Mouse (Mus musculus): ENCODE results near the gene Faim2. TPM values are rescaled to one million over a fixed set of nuclear protein-coding genes. Genes with fewer than 3 reads are reported as not detected.
A peak's percentile ranks its signal among the peaks of the same experiment; 100 is the strongest.

Faim2 gene
- polyA plus RNA-seq, 1 experiment from 2014 or later: 5.5 TPM

- WGBS: under 1% methylated on average over 42 of the region's 43 CpGs
- peak overlapping the region; percentile 80 for H3K9ac ChIP-seq
- H3K9me3 ChIP-seq (replicated peaks): no peaks in the 10 kb centered on the region
- H3K4me2 ChIP-seq: peak overlapping the region; percentile 87
- 0 out of 2 replicates have a peak, but pooled peaks cover 8% of the 10 kb centered on the region for H3K36me3 ChIP-seq (ENCODE audit: poor library complexity, severe bottlenecking)
- H3K27me3 ChIP-seq: no peaks in the 10 kb centered on the region
- peak; percentile 78 for ATAC-seq
- H3K4me3 ChIP-seq: peak overlapping the region; percentile 84
- H3K27ac ChIP-seq: peak overlapping the region; percentile 89
- peaks cover 50% of the 10 kb centered on the region for H3K4me1 ChIP-seq
These were observed 70.9 kb downstream of the Faim2 start for GRCm38 (mm10) chr15:99456963-99457605.

DNA sequence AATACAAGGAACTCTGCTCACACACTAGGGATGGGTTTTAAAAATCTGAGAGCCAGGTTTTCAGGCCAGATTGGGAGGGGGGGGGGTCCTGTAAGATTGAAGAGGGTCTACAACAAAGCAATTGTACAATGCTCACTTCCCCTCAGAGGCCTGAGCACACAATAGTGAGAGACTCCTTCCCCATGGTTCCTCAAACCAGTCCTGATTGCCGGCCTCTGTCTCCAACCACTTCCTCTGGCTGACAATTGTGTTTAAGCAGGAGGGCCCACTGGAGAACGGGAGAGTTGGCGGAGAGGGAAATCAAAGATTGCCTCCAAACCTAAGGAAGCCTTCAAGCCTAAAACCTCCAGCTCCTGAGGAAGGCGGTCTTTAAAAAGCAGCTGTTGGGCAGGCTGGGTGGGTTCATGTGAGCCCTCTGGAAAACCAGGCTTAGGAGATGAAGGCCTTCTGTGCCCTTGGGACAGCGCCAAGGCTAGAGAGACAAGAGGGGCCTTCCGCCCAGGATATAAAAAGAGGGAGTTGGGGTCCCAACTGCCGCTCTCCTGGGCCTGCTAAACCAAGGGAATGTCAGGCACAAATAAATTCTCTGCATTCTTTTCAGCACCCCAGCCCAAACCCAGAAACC, 71.5 kb downstream of the Faim2 start:
- 12% methylated on average over 7 of the region's 7 CpGs for WGBS
- Histone ChIP-seq H3K27me3 (no peaks in the 10 kb centered on the region), H3K4me3 (peak overlapping the region; percentile 84), H3K4me2 (peak overlapping the region; percentile 87), H3K36me3 (ENCODE audit: poor library complexity, severe bottlenecking) (0 out of 2 replicates have a peak, but pooled peaks cover 9% of the 10 kb centered on the region), H3K9me3 (replicated peaks) (no peaks in the 10 kb centered on the region), H3K27ac (peak overlapping the region; percentile 89), H3K9ac (peak overlapping the region; percentile 80), H3K4me1 (peaks cover 50% of the 10 kb centered on the region)
- no peak for ATAC-seq

DNA sequence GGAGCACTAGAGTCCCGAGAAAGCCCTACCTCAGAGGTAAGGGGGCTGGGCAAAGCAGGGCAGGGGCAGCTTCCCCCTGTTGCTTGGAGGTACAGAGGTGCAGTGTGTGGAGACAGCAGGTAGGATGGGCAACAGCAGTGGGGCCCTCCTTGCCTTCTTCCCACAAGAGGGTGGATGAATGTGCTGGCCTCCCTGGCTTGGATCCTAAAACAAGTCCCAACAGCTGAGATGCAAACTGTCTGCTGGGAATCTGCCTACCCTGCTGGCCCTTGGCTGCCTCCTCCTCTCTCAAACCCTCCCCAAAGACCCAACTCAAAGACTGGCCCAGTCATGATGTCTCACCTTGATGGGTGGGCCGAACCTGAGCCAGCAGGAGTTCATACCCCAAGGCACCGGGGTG, 72.5 kb downstream of the Faim2 start:
- H3K9me3 ChIP-seq (replicated peaks): no peaks in the 10 kb centered on the region
- 77% methylated on average over 3 of the region's 3 CpGs for WGBS
- no peak overlapping the region; the same call in 1 of the 2 replicates for H3K9ac ChIP-seq
- peak overlapping the region; percentile 87 for H3K4me2 ChIP-seq
- peaks cover 50% of the 10 kb centered on the region for H3K4me1 ChIP-seq
- no peak overlapping the region for H3K4me3 ChIP-seq
- 0 out of 2 replicates have a peak, but pooled peaks cover 9% of the 10 kb centered on the region for H3K36me3 ChIP-seq (ENCODE audit: poor library complexity, severe bottlenecking)
- no peak overlapping the region for H3K27ac ChIP-seq
- H3K27me3 ChIP-seq: no peaks in the 10 kb centered on the region
- ATAC-seq: no peak

GRCm38 (mm10) chr15:99454585-99455279, 73.2 kb downstream of the Faim2 start:
- no peak for ATAC-seq
- peaks cover 51% of the 10 kb centered on the region for H3K4me1 ChIP-seq

DNA sequence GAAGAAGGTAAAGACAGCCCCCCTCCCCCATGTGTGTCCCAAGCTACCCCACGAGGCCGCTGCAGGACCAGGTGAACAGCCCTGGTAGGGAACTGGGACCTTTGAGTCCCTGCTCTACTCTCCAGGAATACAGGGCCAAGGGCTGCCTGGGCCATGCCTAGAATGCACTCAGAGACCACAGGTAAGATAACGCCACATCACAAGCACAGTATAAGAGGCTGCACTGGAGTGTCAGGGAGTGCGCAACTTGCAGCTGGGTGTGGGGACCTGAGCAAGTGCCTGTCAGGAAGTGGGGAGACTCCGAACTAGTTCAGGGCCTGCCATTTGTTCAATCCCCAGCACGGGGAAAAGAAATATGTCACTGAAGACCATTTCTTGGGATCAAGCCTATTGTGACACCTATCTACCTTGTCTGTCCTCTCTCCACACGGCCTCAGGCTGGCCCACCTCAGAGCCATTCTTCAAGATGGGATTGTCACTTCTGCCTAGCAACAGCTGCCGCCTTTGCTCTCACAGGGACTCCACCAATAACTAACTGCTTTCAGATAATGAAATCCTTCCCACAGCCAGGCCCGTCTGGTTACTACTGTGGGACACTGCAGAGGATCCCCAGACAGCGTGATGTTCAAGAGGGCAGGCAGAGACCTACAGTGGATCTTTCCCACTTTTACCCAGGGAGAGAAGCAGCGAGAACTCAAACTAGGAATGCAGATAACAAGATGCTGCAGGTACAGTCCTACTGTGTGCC, 74.6 kb downstream of the Faim2 start:
- Histone ChIP-seq H3K27me3 (no peaks in the 10 kb centered on the region), H3K4me1 (peaks cover 58% of the 10 kb centered on the region)

More at GRCm38 (mm10) chr15:99454585-99455279, 73.2 kb downstream of the Faim2 start:
- Histone ChIP-seq H3K27me3 (no peaks in the 10 kb centered on the region), H3K36me3 (ENCODE audit: poor library complexity, severe bottlenecking) (0 out of 2 replicates have a peak, but pooled peaks cover 9% of the 10 kb centered on the region), H3K4me2 (no peak overlapping the region), H3K9me3 (replicated peaks) (no peaks in the 10 kb centered on the region), H3K27ac (0 out of 2 replicates have a peak overlapping the region, but pooled peaks have one; percentile 1), H3K9ac (no peak overlapping the region; the same call in 1 of the 2 replicates), H3K4me3 (no peak overlapping the region)
- 65% methylated on average over 7 of the region's 7 CpGs for WGBS

GRCm38 (mm10) chr15:99449751-99450280, 78.1 kb downstream of the Faim2 start:
- H3K36me3 ChIP-seq (ENCODE audit: poor library complexity, severe bottlenecking): 0 out of 2 replicates have a peak, but pooled peaks cover 17% of the 10 kb centered on the region
- H3K9ac ChIP-seq: no peak overlapping the region
- H3K4me2 ChIP-seq: no peak overlapping the region
- WGBS: 89% methylated on average over 8 of the region's 8 CpGs
- 0 out of 2 replicates have a peak overlapping the region, but pooled peaks have one; percentile 6 for H3K27ac ChIP-seq
- H3K4me1 ChIP-seq: peaks cover 33% of the 10 kb centered on the region
- H3K9me3 ChIP-seq (replicated peaks): no peaks in the 10 kb centered on the region
- no peak overlapping the region for H3K4me3 ChIP-seq
- no peak for ATAC-seq
- H3K27me3 ChIP-seq: no peaks in the 10 kb centered on the region

More for the DNA sequence above, 74.6 kb downstream of the Faim2 start:
- ATAC-seq: no peak
- Histone ChIP-seq H3K4me3 (no peak overlapping the region), H3K9me3 (replicated peaks) (no peaks in the 10 kb centered on the region), H3K36me3 (ENCODE audit: poor library complexity, severe bottlenecking) (0 out of 2 replicates have a peak, but pooled peaks cover 13% of the 10 kb centered on the region), H3K4me2 (no peak overlapping the region), H3K9ac (no peak overlapping the region), H3K27ac (no peak overlapping the region)
- 83% methylated on average over 11 of the region's 11 CpGs for WGBS

GRCm38 (mm10) chr15:99449131-99449750, 78.7 kb downstream of the Faim2 start:
- ATAC-seq: peak; percentile 33; the same call in 1 of the 2 replicates
- Histone ChIP-seq H3K4me2 (no peak overlapping the region), H3K27me3 (no peaks in the 10 kb centered on the region), H3K4me3 (no peak overlapping the region), H3K9ac (no peak overlapping the region), H3K9me3 (replicated peaks) (no peaks in the 10 kb centered on the region), H3K27ac (no peak overlapping the region), H3K36me3 (ENCODE audit: poor library complexity, severe bottlenecking) (0 out of 2 replicates have a peak, but pooled peaks cover 17% of the 10 kb centered on the region), H3K4me1 (peaks cover 27% of the 10 kb centered on the region)
- 76% methylated on average over 9 of the region's 9 CpGs for WGBS

Other genes with a start within 250 kb of the Faim2 start
- gene Prpf40b, start 233.1 kb downstream of the Faim2 start, polyA plus RNA-seq (2015; fragmentation: Nextera tagmentation; extraction: Ambion mirVana): 98.6 and 107 TPM in 2 replicates
- gene Fam186b, start 232.3 kb downstream of the Faim2 start, polyA plus RNA-seq (2015; fragmentation: Nextera tagmentation; extraction: Ambion mirVana): 0.28 TPM in 1 of 2 replicates, not detected in the other
- gene Fmnl3, start 157.7 kb downstream of the Faim2 start, polyA plus RNA-seq (2015; fragmentation: Nextera tagmentation; extraction: Ambion mirVana): 8.1 and 8.2 TPM in 2 replicates
- 227 and 249 TPM in 2 replicates for gene Tmbim6, start 135.3 kb downstream of the Faim2 start, polyA plus RNA-seq (2015; fragmentation: Nextera tagmentation; extraction: Ambion mirVana)
- 9.3 and 13.4 TPM in 2 replicates for gene Nckap5l, start 70.4 kb downstream of the Faim2 start, polyA plus RNA-seq (2015; fragmentation: Nextera tagmentation; extraction: Ambion mirVana)
- gene Bcdin3d, start 53.4 kb downstream of the Faim2 start, polyA plus RNA-seq (2015; fragmentation: Nextera tagmentation; extraction: Ambion mirVana): 24.7 and 25.4 TPM in 2 replicates
- not detected in 2 replicates for gene Aqp2, start 50.9 kb upstream of the Faim2 start, polyA plus RNA-seq (2015; fragmentation: Nextera tagmentation; extraction: Ambion mirVana)
- 0.14 and 0.25 TPM in 2 replicates for gene Aqp5, start 62.6 kb upstream of the Faim2 start, polyA plus RNA-seq (2015; fragmentation: Nextera tagmentation; extraction: Ambion mirVana)
- gene Aqp6, start 73.2 kb upstream of the Faim2 start, polyA plus RNA-seq (2015; fragmentation: Nextera tagmentation; extraction: Ambion mirVana): not detected in 2 replicates
- 182 and 189 TPM in 2 replicates for gene Racgap1, start 123.5 kb upstream of the Faim2 start, polyA plus RNA-seq (2015; fragmentation: Nextera tagmentation; extraction: Ambion mirVana)
- gene Asic1, start 142.2 kb upstream of the Faim2 start, polyA plus RNA-seq (2015; fragmentation: Nextera tagmentation; extraction: Ambion mirVana): 15.1 and 17.0 TPM in 2 replicates
- 118 and 130 TPM in 2 replicates for gene Smarcd1, start 174.0 kb upstream of the Faim2 start, polyA plus RNA-seq (2015; fragmentation: Nextera tagmentation; extraction: Ambion mirVana)
- not detected in 2 replicates for gene Gm17349, start 177.3 kb upstream of the Faim2 start, polyA plus RNA-seq (2015; fragmentation: Nextera tagmentation; extraction: Ambion mirVana)
- gene Gpd1, start 189.3 kb upstream of the Faim2 start, polyA plus RNA-seq (2015; fragmentation: Nextera tagmentation; extraction: Ambion mirVana): 1.2 and 1.3 TPM in 2 replicates
- gene Cox14, start 197.5 kb upstream of the Faim2 start, polyA plus RNA-seq (2015; fragmentation: Nextera tagmentation; extraction: Ambion mirVana): 177 and 190 TPM in 2 replicates
- gene Cers5, start 244.7 kb upstream of the Faim2 start, polyA plus RNA-seq (2015; fragmentation: Nextera tagmentation; extraction: Ambion mirVana): 62.6 and 67.2 TPM in 2 replicates

Data from forebrain, embryonic 13.5 days (tissue).